Mouse (Mus musculus) ovary, postnatal 14 days (tissue): ENCODE measurements around the gene Pla2g1b.
"Not testable (repeated sequence)": the region's sequence is repeated elsewhere in the genome, so short reads cannot be mapped to it uniquely, and the experiment has no call there.

Experiments
- DNase-seq: peaks from one replicate; pipeline ENCODE4 v3.0.0; 2022; ENCODE audit warnings: low spot score

Pla2g1b gene

GRCm38 (mm10) chr5:115483947-115484920 lies 18.2 kb downstream of the Pla2g1b start, which contains the start of gene Sirt4:
Gene Sirt4 (minus strand): TSS chr5:115484725.
- no peak for DNase-seq

DNA sequence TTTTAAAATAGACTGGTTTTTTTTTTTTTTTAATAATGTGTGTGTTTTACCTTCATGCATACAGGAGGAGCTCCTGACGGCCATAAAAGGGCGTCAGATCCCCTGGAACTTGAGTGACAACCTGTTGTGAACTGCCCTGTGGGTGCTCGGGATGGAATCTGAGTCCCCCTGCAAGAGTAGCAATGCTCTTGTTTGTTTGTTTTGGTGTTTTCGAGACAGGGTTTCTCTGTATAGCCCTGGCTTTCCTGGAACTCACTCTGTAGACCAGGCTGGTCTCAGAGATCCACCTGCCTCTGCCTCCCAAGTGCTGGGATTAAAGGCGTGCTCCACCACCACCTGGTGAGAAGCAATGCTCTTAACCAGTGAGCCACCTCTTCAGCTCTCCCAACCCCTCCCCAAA lies 18.9 kb downstream of the Pla2g1b start:
- no peak for DNase-seq

GRCm38 (mm10) chr5:115485489-115486205 lies 19.6 kb downstream of the Pla2g1b start:
- DNase-seq: no peak

GRCm38 (mm10) chr5:115486726-115487125 lies 20.7 kb downstream of the Pla2g1b start:
- no peak for DNase-seq

- no peak for DNase-seq
These were observed 21.3 kb downstream of the Pla2g1b start for GRCm38 (mm10) chr5:115487353-115487752.

GRCm38 (mm10) chr5:115487942-115488580 lies 22.0 kb downstream of the Pla2g1b start:
- DNase-seq: no peak

DNA sequence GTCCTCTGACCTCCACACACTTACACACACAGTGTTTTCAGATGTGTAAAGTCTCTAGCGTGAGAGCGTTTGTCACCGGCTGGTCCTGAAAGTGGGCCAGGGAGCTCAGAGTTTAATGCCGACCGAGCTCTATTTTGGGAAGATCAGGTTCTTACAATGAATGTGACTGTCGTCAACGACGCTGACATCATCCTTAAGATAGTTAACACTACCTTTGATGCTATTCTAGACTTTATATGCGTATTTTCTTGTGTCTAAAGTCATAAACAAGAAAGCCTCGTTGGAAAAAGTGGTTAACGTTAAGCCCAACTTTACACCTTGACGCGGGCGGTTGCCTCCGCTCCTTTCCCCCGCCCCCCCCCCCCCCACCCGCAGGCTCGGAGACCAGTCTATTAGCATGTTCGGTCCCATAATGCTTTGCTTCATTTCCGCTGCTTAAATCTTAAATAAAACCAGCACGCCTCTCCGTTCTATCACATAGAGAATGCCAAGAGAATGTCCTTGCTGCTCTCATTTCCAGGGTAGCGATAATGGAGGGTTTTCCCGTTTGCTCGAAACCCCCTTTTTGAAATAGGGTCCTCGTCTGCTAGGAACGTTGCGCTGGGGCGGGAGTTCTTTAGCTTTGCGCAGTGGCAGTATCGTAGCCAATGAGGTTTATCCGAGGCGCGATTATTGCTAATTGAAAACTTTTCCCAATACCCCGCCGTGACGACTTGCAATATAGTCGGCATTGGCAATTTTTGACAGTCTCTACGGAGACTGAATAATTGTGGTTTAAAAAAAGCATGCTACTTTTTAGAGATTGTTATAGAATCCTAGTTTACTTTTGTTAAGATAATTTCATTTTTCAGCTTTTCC lies 23.0 kb downstream of the Pla2g1b start:
- DNase-seq: peak; percentile 75

- DNase-seq: peak; percentile 82
These were observed 23.9 kb downstream of the Pla2g1b start for GRCm38 (mm10) chr5:115489699-115490637.

DNA sequence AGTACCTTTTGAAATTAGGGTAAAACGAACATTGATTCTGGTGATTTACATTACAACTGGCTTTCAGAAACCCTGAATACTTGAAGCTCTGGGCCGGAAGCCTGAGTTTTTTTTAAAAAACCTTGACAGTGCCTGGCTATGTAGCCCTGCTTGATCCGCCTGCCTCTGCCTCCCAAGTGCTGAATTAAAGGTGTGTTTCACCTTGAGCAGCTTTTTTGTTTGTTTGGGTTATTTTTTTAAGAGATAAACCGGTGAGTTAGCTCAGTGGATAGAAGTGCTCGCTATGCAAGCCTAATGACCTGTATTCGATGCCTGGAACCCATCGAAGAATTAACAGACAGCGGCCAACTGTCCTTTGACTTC lies 24.6 kb downstream of the Pla2g1b start:
- no peak for DNase-seq

DNA sequence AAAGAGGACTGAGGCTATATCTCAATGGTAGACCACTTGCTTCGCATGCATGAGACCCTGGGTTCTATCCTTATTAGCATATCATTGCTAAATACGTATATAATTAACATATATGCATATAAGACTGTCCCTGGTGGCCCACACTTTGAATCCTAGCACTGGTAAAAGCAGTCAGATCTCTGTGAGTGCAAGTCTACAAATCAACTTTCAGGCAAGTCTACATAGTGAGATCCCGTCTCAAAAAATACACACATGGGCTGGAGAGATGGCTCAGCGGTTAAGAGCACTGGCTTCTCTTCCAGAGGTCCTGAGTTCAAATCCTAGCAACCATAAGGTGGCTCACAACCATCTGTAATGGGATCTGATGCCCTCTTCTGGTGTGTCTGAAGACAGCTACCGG lies 25.0 kb downstream of the Pla2g1b start:
- no peak for DNase-seq

DNA sequence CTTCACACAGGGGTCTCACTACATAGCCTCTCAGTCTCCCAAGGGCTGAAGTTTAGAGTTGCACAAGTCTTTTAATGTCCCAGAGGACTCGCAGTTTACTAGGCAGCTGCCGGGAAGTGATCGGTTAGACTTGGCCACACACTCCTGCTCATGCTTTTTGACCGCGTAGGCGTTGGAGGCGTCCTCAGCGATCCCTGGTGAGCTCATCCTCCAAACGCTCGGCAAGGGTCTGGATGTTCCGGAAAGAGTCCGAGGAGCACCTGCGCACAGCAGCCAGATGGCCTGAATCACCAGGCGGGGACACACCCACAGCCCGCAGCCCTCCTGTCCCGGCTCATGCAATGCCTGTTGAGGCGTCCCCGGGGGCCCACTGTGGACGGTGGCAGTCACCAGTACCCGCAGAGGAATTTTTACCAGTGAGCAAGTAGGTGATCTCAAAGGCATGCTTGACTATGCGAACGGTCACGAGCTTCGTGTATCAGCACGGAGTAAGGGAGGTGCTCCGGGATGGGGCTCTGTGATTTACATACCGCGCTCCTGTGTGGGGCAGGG lies 25.8 kb downstream of the Pla2g1b start:
- DNase-seq: no peak

- no peak for DNase-seq
These were observed 26.8 kb downstream of the Pla2g1b start for GRCm38 (mm10) chr5:115492711-115493335.

DNA sequence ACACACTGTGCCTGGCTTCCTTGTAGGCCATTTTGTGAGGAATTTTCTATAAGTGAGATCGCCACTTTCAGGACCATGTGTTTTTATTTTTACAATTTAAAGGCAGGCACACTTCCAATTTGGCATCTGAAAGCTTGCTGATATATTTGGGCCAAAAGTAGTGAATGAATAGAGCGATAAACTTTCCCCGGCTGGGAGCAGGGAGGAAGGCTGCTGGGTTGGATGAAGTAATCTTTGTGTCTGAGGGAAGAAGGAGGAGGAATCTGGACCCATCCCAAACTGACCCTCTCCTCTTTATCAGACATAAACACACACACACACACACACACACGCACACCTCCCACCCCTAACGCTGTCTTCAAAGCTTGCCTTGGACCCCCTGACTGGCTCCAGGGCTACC lies 27.4 kb downstream of the Pla2g1b start:
- DNase-seq: no peak

- DNase-seq: not testable (repeated sequence)
These were observed 29.6 kb downstream of the Pla2g1b start for GRCm38 (mm10) chr5:115495618-115496017.

GRCm38 (mm10) chr5:115497033-115497432 lies 31.0 kb downstream of the Pla2g1b start:
- no peak for DNase-seq

DNA sequence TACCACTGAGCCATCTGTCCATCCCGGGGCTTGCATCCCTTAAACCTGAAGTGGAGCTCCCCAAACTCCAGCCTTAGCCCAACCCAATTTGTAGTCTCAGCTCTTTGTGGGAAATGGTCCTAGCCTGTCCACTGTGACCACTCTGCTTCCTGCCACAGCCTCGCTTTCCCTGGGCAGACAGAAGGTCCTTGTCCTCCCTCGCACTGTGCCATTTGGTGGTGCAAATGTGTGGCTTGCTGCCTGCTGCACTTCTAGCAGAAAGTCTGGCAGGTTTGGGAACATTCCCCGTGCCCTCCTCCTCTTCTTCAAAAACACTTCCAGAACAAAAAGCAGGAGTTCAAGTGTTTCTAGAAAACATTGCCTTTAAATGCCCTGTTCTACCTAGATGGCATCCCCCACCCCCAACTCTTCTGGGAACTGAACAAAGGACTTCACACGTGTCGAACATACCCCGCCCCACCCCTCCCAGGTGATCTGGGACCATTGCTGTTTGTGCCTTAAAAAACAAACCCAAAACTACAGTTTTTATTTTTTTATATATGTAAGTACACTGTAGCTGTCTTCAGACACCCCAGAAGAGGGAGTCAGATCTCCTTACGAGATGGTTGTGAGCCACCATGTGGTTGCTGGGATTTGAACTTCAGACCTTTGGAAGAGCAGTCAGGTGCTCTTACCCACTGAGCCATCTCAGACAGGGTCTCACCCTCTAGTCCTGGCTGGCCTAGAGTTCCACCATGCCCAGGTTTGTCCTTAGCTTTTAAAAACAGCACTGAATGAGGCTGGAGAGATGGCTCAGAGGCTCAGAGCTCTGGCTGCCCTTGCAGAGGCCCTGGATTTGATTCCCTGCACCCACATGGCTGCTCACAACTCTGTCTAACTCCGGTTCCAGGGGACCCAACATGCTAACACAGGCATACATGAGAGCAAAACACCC lies 32.5 kb downstream of the Pla2g1b start:
- no peak for DNase-seq

GRCm38 (mm10) chr5:115500383-115500935 lies 34.4 kb downstream of the Pla2g1b start:
- DNase-seq: no peak

- no peak for DNase-seq
These were observed 37.0 kb downstream of the Pla2g1b start for GRCm38 (mm10) chr5:115503035-115503434.
